Mouse (Mus musculus): ENCODE data around the gene Rpp38. TPM values are rescaled to one million over a fixed set of nuclear protein-coding genes. Genes with fewer than 3 reads are reported as not detected.

Rpp38 gene
- 3.4 and 3.5 TPM in 2 replicates for polyA plus RNA-seq (2012; rRNA removed)

DNA sequence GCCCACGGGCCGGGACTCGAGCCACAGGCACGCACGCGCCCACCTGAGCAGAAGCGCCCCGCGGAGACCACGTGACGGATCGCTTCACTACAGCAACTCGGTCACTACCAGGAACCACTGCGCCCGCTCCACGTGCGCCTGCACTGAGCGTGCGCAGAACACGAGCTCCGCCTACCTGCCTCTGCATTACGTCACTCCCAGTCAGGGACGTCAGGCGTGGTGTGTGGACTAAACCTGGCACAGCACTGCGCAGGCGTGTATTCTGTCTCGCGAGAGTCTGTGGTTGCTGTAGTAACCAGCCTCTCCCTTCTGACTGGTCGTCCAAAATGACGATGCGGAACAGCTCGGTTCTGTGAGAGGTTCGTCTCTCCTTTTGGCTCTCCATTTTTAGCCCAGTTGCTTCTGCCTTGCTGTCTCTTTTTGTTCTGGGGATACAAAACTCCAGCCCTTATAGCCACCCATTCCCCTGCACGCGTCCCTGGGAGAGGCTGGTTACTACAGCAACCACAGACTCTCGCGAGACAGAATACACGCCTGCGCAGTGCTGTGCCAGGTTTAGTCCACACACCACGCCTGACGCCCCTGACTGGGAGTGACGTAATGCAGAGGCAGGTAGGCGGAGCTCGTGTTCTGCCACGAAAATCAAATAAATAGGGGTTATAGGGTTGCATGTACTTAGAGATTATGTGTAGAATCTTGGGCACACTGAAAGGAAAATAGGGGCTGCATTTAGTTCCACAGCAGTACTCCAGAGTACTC lies at the start of gene Rpp38:
Rpp38 (minus strand) TSS at position 160 of the 759 bp plus-strand sequence.
- 0 out of 2 replicates have a peak, but pooled peaks have one; percentile 45 for TF ChIP-seq CTCF (IDR thresholded peaks at IDR 0.05; ENCODE audit: borderline replicate concordance, control insufficient read depth, extremely low read depth, insufficient read depth, low read length, poor library complexity)
- TF ChIP-seq POLR2A (IDR thresholded peaks at IDR 0.05; ENCODE audit: control insufficient read depth, extremely low read depth, insufficient read depth, low read length, poor library complexity), result peak; percentile 64
- H3K36me3 ChIP-seq (ENCODE audit: control insufficient read depth, insufficient read depth, low read length), result no peaks in the 10 kb centered on the region; the same call in 1 of the 2 replicates
- peaks cover 7% of the 10 kb centered on the region for H3K4me1 ChIP-seq (replicated peaks; ENCODE audit: control insufficient read depth, insufficient read depth, low read length)
- DNase-seq, result peak; percentile 97
- H3K27me3 ChIP-seq (ENCODE audit: control insufficient read depth, insufficient read depth, low read length), result no peaks in the 10 kb centered on the region
- under 1% methylated on average over 45 of the region's 45 CpGs for WGBS
- peak within 1 kb of the TSS; percentile 76 for H3K4me3 ChIP-seq (ENCODE audit: control insufficient read depth, insufficient read depth, low read length)
- no peak within 1 kb of the TSS for H3K27ac ChIP-seq (ENCODE audit: control insufficient read depth, insufficient read depth, low read length)

DNA sequence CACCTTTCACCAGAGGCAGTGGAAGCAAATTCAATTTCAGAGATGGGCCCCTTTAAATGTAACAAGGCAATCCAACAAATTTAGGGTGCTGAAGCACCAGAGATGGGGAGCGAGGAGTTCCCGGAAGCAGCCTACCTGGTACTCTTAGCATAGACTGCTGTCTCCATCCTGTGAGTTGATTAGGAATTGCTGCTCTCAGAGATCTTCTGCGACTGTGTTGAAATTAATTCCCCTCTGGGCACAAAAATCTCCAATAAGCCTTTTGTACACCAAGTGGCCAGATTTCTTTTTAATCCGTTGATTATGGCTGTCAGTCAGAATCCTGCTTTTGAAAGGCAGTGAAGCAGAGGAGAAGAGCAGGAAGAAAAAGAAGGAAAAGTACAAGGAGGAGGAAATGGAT lies 32.7 kb upstream of the Rpp38 start:
- H3K4me1 ChIP-seq (replicated peaks; ENCODE audit: control insufficient read depth, insufficient read depth, low read length), result no peaks in the 10 kb centered on the region
- no peak for DNase-seq
- H3K27me3 ChIP-seq (ENCODE audit: control insufficient read depth, insufficient read depth, low read length), result no peaks in the 10 kb centered on the region
- no peak for TF ChIP-seq CTCF (IDR thresholded peaks at IDR 0.05; ENCODE audit: borderline replicate concordance, control insufficient read depth, extremely low read depth, insufficient read depth, low read length, poor library complexity)
- TF ChIP-seq POLR2A (IDR thresholded peaks at IDR 0.05; ENCODE audit: control insufficient read depth, extremely low read depth, insufficient read depth, low read length, poor library complexity), result no peak
- no peaks in the 10 kb centered on the region for H3K36me3 ChIP-seq (ENCODE audit: control insufficient read depth, insufficient read depth, low read length)
- H3K4me3 ChIP-seq (ENCODE audit: control insufficient read depth, insufficient read depth, low read length), result no peak overlapping the region
- 82% methylated on average over 4 of the region's 4 CpGs for WGBS
- H3K27ac ChIP-seq (ENCODE audit: control insufficient read depth, insufficient read depth, low read length), result no peak overlapping the region

DNA sequence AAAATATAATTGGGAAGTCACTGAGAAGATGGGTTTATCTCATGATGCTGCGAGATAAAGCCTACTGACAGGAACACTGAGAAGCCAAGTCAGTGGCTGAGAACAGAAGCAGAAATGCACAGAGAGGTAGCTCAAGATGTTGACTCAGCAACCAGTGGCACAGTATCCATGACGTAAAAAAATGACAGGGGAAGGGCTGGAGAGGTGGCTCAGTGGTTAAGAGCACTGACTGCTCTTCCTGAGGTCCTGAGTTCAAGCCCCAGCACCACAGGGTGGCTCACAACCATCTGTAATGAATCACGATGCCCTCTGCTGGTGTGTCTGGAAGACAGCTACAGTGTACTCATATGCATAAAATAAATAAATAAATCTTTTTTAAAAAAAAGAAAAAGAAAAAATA lies 28.6 kb upstream of the Rpp38 start:
- WGBS, result 88% methylated on average over 3 of the region's 3 CpGs
- H3K4me1 ChIP-seq (replicated peaks; ENCODE audit: control insufficient read depth, insufficient read depth, low read length), result no peaks in the 10 kb centered on the region
- H3K4me3 ChIP-seq (ENCODE audit: control insufficient read depth, insufficient read depth, low read length), result no peak overlapping the region
- H3K27ac ChIP-seq (ENCODE audit: control insufficient read depth, insufficient read depth, low read length), result no peak overlapping the region
- TF ChIP-seq CTCF (IDR thresholded peaks at IDR 0.05; ENCODE audit: borderline replicate concordance, control insufficient read depth, extremely low read depth, insufficient read depth, low read length, poor library complexity) (no peak), POLR2A (IDR thresholded peaks at IDR 0.05; ENCODE audit: control insufficient read depth, extremely low read depth, insufficient read depth, low read length, poor library complexity) (no peak)
- H3K27me3 ChIP-seq (ENCODE audit: control insufficient read depth, insufficient read depth, low read length), result no peaks in the 10 kb centered on the region
- no peak for DNase-seq
- no peaks in the 10 kb centered on the region for H3K36me3 ChIP-seq (ENCODE audit: control insufficient read depth, insufficient read depth, low read length)

DNA sequence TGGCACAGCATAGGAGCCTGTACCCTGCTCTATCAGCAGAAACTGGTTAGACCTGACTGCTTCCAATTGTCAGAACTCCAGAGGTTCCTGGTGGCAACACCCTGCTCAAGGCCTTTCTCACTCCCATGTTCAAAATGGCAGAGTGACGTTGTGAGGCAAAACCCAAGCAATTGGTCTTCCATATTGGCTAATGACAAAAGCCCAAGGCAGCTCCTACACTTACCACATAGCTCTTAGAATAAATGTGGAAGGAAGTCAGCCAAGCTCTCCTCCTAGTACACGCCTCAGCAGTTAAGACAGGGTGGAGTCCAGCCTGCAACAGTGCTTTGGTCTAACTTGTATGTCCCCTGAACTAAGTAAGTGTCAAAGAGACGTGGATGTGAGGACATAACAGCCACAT lies 25.4 kb upstream of the Rpp38 start:
- Histone ChIP-seq H3K27me3 (ENCODE audit: control insufficient read depth, insufficient read depth, low read length) (no peaks in the 10 kb centered on the region), H3K27ac (ENCODE audit: control insufficient read depth, insufficient read depth, low read length) (no peak overlapping the region), H3K36me3 (ENCODE audit: control insufficient read depth, insufficient read depth, low read length) (no peaks in the 10 kb centered on the region), H3K4me1 (replicated peaks; ENCODE audit: control insufficient read depth, insufficient read depth, low read length) (no peaks in the 10 kb centered on the region), H3K4me3 (ENCODE audit: control insufficient read depth, insufficient read depth, low read length) (no peak overlapping the region)
- no peak for TF ChIP-seq POLR2A (IDR thresholded peaks at IDR 0.05; ENCODE audit: control insufficient read depth, extremely low read depth, insufficient read depth, low read length, poor library complexity)
- no peak for TF ChIP-seq CTCF (IDR thresholded peaks at IDR 0.05; ENCODE audit: borderline replicate concordance, control insufficient read depth, extremely low read depth, insufficient read depth, low read length, poor library complexity)
- WGBS, result 83% methylated on average over 3 of the region's 3 CpGs
- no peak for DNase-seq

DNA sequence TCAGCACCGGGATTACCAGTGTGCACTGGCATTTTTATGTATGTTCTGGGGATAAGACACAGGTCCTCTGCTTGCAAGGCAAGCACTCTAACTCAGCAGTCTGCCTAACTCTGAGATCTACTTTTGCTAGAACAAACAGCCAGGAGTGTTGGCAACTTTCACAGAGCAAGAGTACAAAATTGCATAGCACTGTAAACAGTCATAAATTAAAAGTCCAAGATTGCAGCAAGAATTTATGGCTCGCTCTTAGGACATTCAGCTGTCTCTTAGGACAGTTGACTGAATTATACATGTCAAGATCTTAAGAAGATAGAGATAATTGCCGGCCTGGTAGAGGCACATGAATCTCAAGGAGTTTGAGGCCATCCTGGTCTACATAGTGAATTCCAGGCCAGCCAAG lies 23.9 kb upstream of the Rpp38 start:
- no peaks in the 10 kb centered on the region for H3K36me3 ChIP-seq (ENCODE audit: control insufficient read depth, insufficient read depth, low read length)
- no peaks in the 10 kb centered on the region for H3K4me1 ChIP-seq (replicated peaks; ENCODE audit: control insufficient read depth, insufficient read depth, low read length)
- no peak overlapping the region for H3K27ac ChIP-seq (ENCODE audit: control insufficient read depth, insufficient read depth, low read length)
- H3K4me3 ChIP-seq (ENCODE audit: control insufficient read depth, insufficient read depth, low read length), result no peak overlapping the region
- no peak for TF ChIP-seq CTCF (IDR thresholded peaks at IDR 0.05; ENCODE audit: borderline replicate concordance, control insufficient read depth, extremely low read depth, insufficient read depth, low read length, poor library complexity)
- TF ChIP-seq POLR2A (IDR thresholded peaks at IDR 0.05; ENCODE audit: control insufficient read depth, extremely low read depth, insufficient read depth, low read length, poor library complexity), result no peak
- 93% methylated on average over 3 of the region's 3 CpGs for WGBS
- DNase-seq, result no peak
- H3K27me3 ChIP-seq (ENCODE audit: control insufficient read depth, insufficient read depth, low read length), result no peaks in the 10 kb centered on the region

DNA sequence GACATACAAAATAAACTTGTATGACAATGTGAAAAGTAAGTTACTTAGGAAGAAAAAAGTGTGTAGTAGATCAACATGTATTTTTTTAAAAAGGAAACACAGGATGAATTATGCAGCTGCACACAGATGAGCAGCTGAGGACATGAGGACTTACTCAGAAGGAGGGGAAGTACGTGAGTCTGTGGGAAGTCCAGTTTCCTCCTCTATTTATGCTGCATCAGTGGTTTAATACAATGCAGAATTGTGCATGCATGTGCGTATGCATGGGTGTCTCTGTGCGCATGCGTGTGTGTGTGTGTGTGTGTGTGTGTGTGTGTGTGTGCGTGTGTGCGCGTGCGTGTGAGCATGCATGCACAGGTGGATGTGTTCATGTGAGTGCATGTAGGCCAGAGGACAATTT lies 23.4 kb upstream of the Rpp38 start:
- TF ChIP-seq POLR2A (IDR thresholded peaks at IDR 0.05; ENCODE audit: control insufficient read depth, extremely low read depth, insufficient read depth, low read length, poor library complexity) (no peak), CTCF (IDR thresholded peaks at IDR 0.05; ENCODE audit: borderline replicate concordance, control insufficient read depth, extremely low read depth, insufficient read depth, low read length, poor library complexity) (no peak)
- DNase-seq, result no peak

More for the DNA sequence above, 23.4 kb upstream of the Rpp38 start:
- Histone ChIP-seq H3K4me3 (ENCODE audit: control insufficient read depth, insufficient read depth, low read length) (no peak overlapping the region), H3K27me3 (ENCODE audit: control insufficient read depth, insufficient read depth, low read length) (no peaks in the 10 kb centered on the region), H3K27ac (ENCODE audit: control insufficient read depth, insufficient read depth, low read length) (no peak overlapping the region), H3K4me1 (replicated peaks; ENCODE audit: control insufficient read depth, insufficient read depth, low read length) (no peaks in the 10 kb centered on the region), H3K36me3 (ENCODE audit: control insufficient read depth, insufficient read depth, low read length) (no peaks in the 10 kb centered on the region)
- WGBS, result 79% methylated on average over 8 of the region's 8 CpGs

Measured in thymus, adult 2 months (tissue).